Mouse (Mus musculus) lung, postnatal 0 days (tissue): Measurements from ENCODE around the gene Il4. TPM values are rescaled to one million over a fixed set of nuclear protein-coding genes. Genes with fewer than 3 reads are reported as not detected.

Experiments
- ATAC-seq: fragments of 200-750 bp; cut with Nextera tagmentation; 2 replicates; pipeline ENCODE4 v1.8.0; 2017; ENCODE audit warnings: moderate library complexity
- DNase-seq: peaks from one replicate; pipeline ENCODE4 v3.0.0-alpha.2; 2016; ENCODE audit warnings: low spot score
- H3K27ac ChIP-seq: fragments of 300-500 bp; sonication (generic); 2 replicates; pipeline ENCODE4 v1.5.1; 2014; ENCODE audit warnings: antibody characterized with exemption, mild to moderate bottlenecking, low read length, mixed read lengths
- H3K27me3 ChIP-seq: fragments of 300-500 bp; sonication (generic); replicated peaks from 2 replicates; pipeline ENCODE4 v1.6.1; 2014; ENCODE audit warnings: low read length, mixed read lengths; ENCODE audit not compliant: insufficient read depth
- H3K36me3 ChIP-seq: fragments of 300-500 bp; sonication (generic); 2 replicates; pipeline ENCODE4 v1.6.1; 2014; ENCODE audit warnings: low read length, mixed read lengths; ENCODE audit not compliant: insufficient read depth
- H3K4me1 ChIP-seq: fragments of 300-500 bp; sonication (generic); 2 replicates; pipeline ENCODE4 v1.6.1; 2014; ENCODE audit warnings: antibody characterized with exemption, low read depth, low read length, mixed read lengths; ENCODE audit not compliant: insufficient read depth
- H3K4me2 ChIP-seq: fragments of 300-500 bp; sonication (generic); replicated peaks from 2 replicates; pipeline ENCODE4 v1.6.1; 2014; ENCODE audit warnings: low read depth, mild to moderate bottlenecking, low read length, moderate library complexity, mixed read lengths
- H3K4me3 ChIP-seq: fragments of 300-500 bp; sonication (generic); 2 replicates; pipeline ENCODE4 v1.5.1; 2014; ENCODE audit warnings: low read depth, low read length
- H3K9ac ChIP-seq: fragments of 300-500 bp; sonication (generic); replicated peaks from 2 replicates; pipeline ENCODE4 v1.6.1; 2014; ENCODE audit warnings: low read depth, mild to moderate bottlenecking
- H3K9me3 ChIP-seq: fragments of 300-500 bp; sonication (generic); 2 replicates; pipeline ENCODE4 v1.6.1; 2016; ENCODE audit warnings: low read length, mixed read lengths
- CTCF ChIP-seq: IDR thresholded peaks from 2 replicates; pipeline ENCODE4 v1.5.1; 2016; ENCODE audit warnings: antibody characterized with exemption, mild to moderate bottlenecking
- EP300 ChIP-seq: IDR thresholded peaks from 2 replicates; pipeline ENCODE4 v1.6.1; 2016; ENCODE audit warnings: antibody characterized with exemption, mild to moderate bottlenecking, control low read depth
- WGBS: fragments of 180-500 bp; shearing (Covaris S2); extraction: QIAGEN DNeasy Blood & Tissue Kit; methylation state at CpG from one replicate; pipeline ENCODE4 v1.1.7; 2014; 5-methylcytosine and 5-hydroxymethylcytosine counted together
- polyA plus RNA-seq: library from polyadenylated mRNA; unstranded; fragments of >200 nt; fragmentation: Nextera tagmentation; extraction: Ambion mirVana; gene quantifications from 2 replicates; pipeline ENCODE4 v1.2.1, GENCODE M21; 2015

Gene Il4
- polyA plus RNA-seq, 1 experiment from 2014 or later = 0.64 TPM

GRCm38 (mm10) chr11:53655043-53655442 is 36.6 kb upstream of the Il4 start:
- Histone ChIP-seq H3K4me1 (no peaks in the 10 kb centered on the region), H3K4me3 (no peak overlapping the region), H3K9ac (no peak overlapping the region), H3K36me3 (peaks cover 17% of the 10 kb centered on the region; the same call in 1 of the 2 replicates), H3K4me2 (no peak overlapping the region), H3K9me3 (no peaks in the 10 kb centered on the region), H3K27ac (no peak overlapping the region), H3K27me3 (no peaks in the 10 kb centered on the region)
- WGBS = 69% methylated on average over 5 of the region's 5 CpGs
- no peak for DNase-seq
- ATAC-seq = no peak
- TF ChIP-seq CTCF (no peak), EP300 (no peak)

GRCm38 (mm10) chr11:53652427-53652826 is 34.0 kb upstream of the Il4 start:
- ATAC-seq (no peak), DNase-seq (no peak)
- H3K9ac ChIP-seq = no peak overlapping the region
- no peaks in the 10 kb centered on the region for H3K27me3 ChIP-seq
- peaks cover 23% of the 10 kb centered on the region; the same call in 1 of the 2 replicates for H3K36me3 ChIP-seq
- H3K4me3 ChIP-seq = no peak overlapping the region
- no peak for TF ChIP-seq CTCF
- TF ChIP-seq EP300 = no peak
- no peaks in the 10 kb centered on the region for H3K4me1 ChIP-seq
- H3K27ac ChIP-seq = no peak overlapping the region
- no peaks in the 10 kb centered on the region for H3K9me3 ChIP-seq
- WGBS = 90% methylated on average over 2 of the region's 2 CpGs
- H3K4me2 ChIP-seq = no peak overlapping the region

- H3K9ac ChIP-seq = no peak overlapping the region
- peaks cover 23% of the 10 kb centered on the region; the same call in 1 of the 2 replicates for H3K36me3 ChIP-seq
- ATAC-seq (no peak), DNase-seq (no peak)
- no peak overlapping the region for H3K27ac ChIP-seq
- H3K9me3 ChIP-seq = no peaks in the 10 kb centered on the region
- H3K4me2 ChIP-seq = no peak overlapping the region
- TF ChIP-seq CTCF = no peak
- TF ChIP-seq EP300 = no peak
- 92% methylated on average over 4 of the region's 4 CpGs for whole genome bisulfite sequencing
- H3K4me3 ChIP-seq = no peak overlapping the region
- H3K4me1 ChIP-seq = no peaks in the 10 kb centered on the region
- H3K27me3 ChIP-seq = no peaks in the 10 kb centered on the region
These were observed 33.0 kb upstream of the Il4 start for GRCm38 (mm10) chr11:53651441-53651840.

- Histone ChIP-seq H3K36me3 (no peaks in the 10 kb centered on the region), H3K4me1 (no peaks in the 10 kb centered on the region), H3K27me3 (no peaks in the 10 kb centered on the region), H3K9ac (no peak overlapping the region), H3K4me3 (no peak overlapping the region), H3K4me2 (no peak overlapping the region), H3K9me3 (no peaks in the 10 kb centered on the region), H3K27ac (no peak overlapping the region)
- TF ChIP-seq CTCF = no peak
- TF ChIP-seq EP300 = no peak
- WGBS = 71% methylated on average over 5 of the region's 5 CpGs
- ATAC-seq = no peak
- DNase-seq = no peak
These were observed 25.5 kb upstream of the Il4 start for GRCm38 (mm10) chr11:53644017-53644416.

GRCm38 (mm10) chr11:53642744-53643279 is 24.3 kb upstream of the Il4 start:
- ATAC-seq (no peak), DNase-seq (no peak)
- Histone ChIP-seq H3K4me2 (no peak overlapping the region), H3K36me3 (no peaks in the 10 kb centered on the region), H3K9ac (no peak overlapping the region), H3K27me3 (no peaks in the 10 kb centered on the region), H3K4me3 (no peak overlapping the region), H3K4me1 (no peaks in the 10 kb centered on the region), H3K27ac (no peak overlapping the region), H3K9me3 (no peaks in the 10 kb centered on the region)
- TF ChIP-seq EP300 (no peak), CTCF (peak; percentile 33)
- 73% methylated on average over 12 of the region's 12 CpGs for WGBS

GRCm38 (mm10) chr11:53637803-53638260 is 19.4 kb upstream of the Il4 start:
- Histone ChIP-seq H3K9ac (no peak overlapping the region), H3K36me3 (no peaks in the 10 kb centered on the region), H3K4me1 (0 out of 2 replicates have a peak, but pooled peaks cover 6% of the 10 kb centered on the region), H3K27me3 (no peaks in the 10 kb centered on the region), H3K4me3 (no peak overlapping the region), H3K4me2 (no peak overlapping the region), H3K27ac (no peak overlapping the region), H3K9me3 (no peaks in the 10 kb centered on the region)
- DNase-seq (no peak), ATAC-seq (no peak)
- no peak for TF ChIP-seq CTCF
- TF ChIP-seq EP300 = no peak
- 72% methylated on average over 10 of the region's 10 CpGs for WGBS
